Mouse (Mus musculus): ENCODE data around the gene Fbxo34. TPM values are rescaled to one million over a fixed set of nuclear protein-coding genes. Genes with fewer than 3 reads are reported as not detected.

Gene Fbxo34
- total RNA-seq, 1 experiment: 17.0 TPM

- in situ Hi-C loops (cut with MboI; ENCODE audit: low sequenced_read_pairs in 2 of 2, unreplicated experiment in 2 of 2): no loop called here
- Histone ChIP-seq H3K4me3 (ENCODE audit: insufficient read depth in 1 of 2, low read depth in 1 of 2, low read length in 2 of 2, poor library complexity in 1 of 2, severe bottlenecking in 1 of 2) (no peak overlapping the region), H3K9me3 (ENCODE audit: control insufficient read depth, insufficient read depth, low read depth, low read length) (no peaks in the 10 kb centered on the region), H3K4me1 (ENCODE audit: control insufficient read depth in 2 of 2, insufficient read depth in 2 of 2, low read length in 2 of 2, poor library complexity in 1 of 2) (peaks cover 5 to 7% of the 10 kb centered on the region in 2 experiments; a peak in 1 of 4 replicates), H3K27ac (ENCODE audit: insufficient read depth, low read depth, low read length, poor library complexity, severe bottlenecking) (no peak overlapping the region), H3K9ac (ENCODE audit: insufficient read depth, low read depth, low read length, poor library complexity, severe bottlenecking) (no peak overlapping the region), H3K36me3 (ENCODE audit: control insufficient read depth, insufficient read depth, low read length, poor library complexity, severe bottlenecking) (no peaks in the 10 kb centered on the region)
- TF ChIP-seq ZC3H11A (IDR thresholded peaks at IDR 0.05; ENCODE audit: borderline replicate concordance, low read depth, low read length) (no peak), HCFC1 (IDR thresholded peaks at IDR 0.05; ENCODE audit: borderline replicate concordance, insufficient read depth, low read length) (no peak), ZNF384 (IDR thresholded peaks at IDR 0.05; ENCODE audit: low read depth, low read length) (no peak), MAFK (IDR thresholded peaks at IDR 0.05; ENCODE audit: insufficient read depth, low read depth, low read length) (no peak), CHD2 (IDR thresholded peaks at IDR 0.05; ENCODE audit: low read depth, low read length) (no peak)
- no peak for DNase-seq (ENCODE audit: low read depth, low spot score)
These were observed 27.5 kb downstream of the Fbxo34 start for GRCm38 (mm10) chr14:47477711-47478110.

- Histone ChIP-seq H3K27ac (ENCODE audit: insufficient read depth, low read depth, low read length, poor library complexity, severe bottlenecking) (no peak overlapping the region), H3K4me1 (ENCODE audit: control insufficient read depth in 2 of 2, insufficient read depth in 2 of 2, low read length in 2 of 2, poor library complexity in 1 of 2) (peaks cover 0 to 5% of the 10 kb centered on the region in 2 experiments; a peak in 1 of 4 replicates), H3K36me3 (ENCODE audit: control insufficient read depth, insufficient read depth, low read length, poor library complexity, severe bottlenecking) (0 out of 2 replicates have a peak, but pooled peaks cover 2% of the 10 kb centered on the region), H3K4me3 (ENCODE audit: insufficient read depth in 1 of 2, low read depth in 1 of 2, low read length in 2 of 2, poor library complexity in 1 of 2, severe bottlenecking in 1 of 2) (no peak overlapping the region), H3K9ac (ENCODE audit: insufficient read depth, low read depth, low read length, poor library complexity, severe bottlenecking) (peak overlapping the region; percentile 5; the same call in 1 of the 2 replicates), H3K9me3 (ENCODE audit: control insufficient read depth, insufficient read depth, low read depth, low read length) (no peaks in the 10 kb centered on the region)
- in situ Hi-C loops (cut with MboI; ENCODE audit: low sequenced_read_pairs in 2 of 2, unreplicated experiment in 2 of 2): no loop called here
- TF ChIP-seq MAFK (IDR thresholded peaks at IDR 0.05; ENCODE audit: insufficient read depth, low read depth, low read length) (no peak), ZNF384 (IDR thresholded peaks at IDR 0.05; ENCODE audit: low read depth, low read length) (no peak), ZC3H11A (IDR thresholded peaks at IDR 0.05; ENCODE audit: borderline replicate concordance, low read depth, low read length) (no peak), CHD2 (IDR thresholded peaks at IDR 0.05; ENCODE audit: low read depth, low read length) (no peak), HCFC1 (IDR thresholded peaks at IDR 0.05; ENCODE audit: borderline replicate concordance, insufficient read depth, low read length) (no peak)
- no peak for DNase-seq (ENCODE audit: low read depth, low spot score)
These were observed 32.0 kb downstream of the Fbxo34 start for GRCm38 (mm10) chr14:47482200-47482599.

GRCm38 (mm10) chr14:47483099-47483498, 32.9 kb downstream of the Fbxo34 start:
- TF ChIP-seq ZNF384 (IDR thresholded peaks at IDR 0.05; ENCODE audit: low read depth, low read length) (no peak), HCFC1 (IDR thresholded peaks at IDR 0.05; ENCODE audit: borderline replicate concordance, insufficient read depth, low read length) (no peak), ZC3H11A (IDR thresholded peaks at IDR 0.05; ENCODE audit: borderline replicate concordance, low read depth, low read length) (no peak), MAFK (IDR thresholded peaks at IDR 0.05; ENCODE audit: insufficient read depth, low read depth, low read length) (peak; percentile 100), CHD2 (IDR thresholded peaks at IDR 0.05; ENCODE audit: low read depth, low read length) (no peak)
- 0 out of 2 replicates have a peak, but pooled peaks cover 2% of the 10 kb centered on the region for H3K36me3 ChIP-seq (ENCODE audit: control insufficient read depth, insufficient read depth, low read length, poor library complexity, severe bottlenecking)
- H3K4me1 ChIP-seq (ENCODE audit: control insufficient read depth in 2 of 2, insufficient read depth in 2 of 2, low read length in 2 of 2, poor library complexity in 1 of 2): peaks cover 0 to 5% of the 10 kb centered on the region in 2 experiments; a peak in 1 of 4 replicates
- H3K9ac ChIP-seq (ENCODE audit: insufficient read depth, low read depth, low read length, poor library complexity, severe bottlenecking): peak overlapping the region; percentile 56; the same call in 1 of the 2 replicates
- no peak overlapping the region for H3K27ac ChIP-seq (ENCODE audit: insufficient read depth, low read depth, low read length, poor library complexity, severe bottlenecking)
- no peaks in the 10 kb centered on the region for H3K9me3 ChIP-seq (ENCODE audit: control insufficient read depth, insufficient read depth, low read depth, low read length)
- in situ Hi-C loops (cut with MboI; ENCODE audit: low sequenced_read_pairs in 2 of 2, unreplicated experiment in 2 of 2): no loop called here
- no peak overlapping the region for H3K4me3 ChIP-seq (ENCODE audit: insufficient read depth in 1 of 2, low read depth in 1 of 2, low read length in 2 of 2, poor library complexity in 1 of 2, severe bottlenecking in 1 of 2)
- DNase-seq (ENCODE audit: low read depth, low spot score): no peak

- Histone ChIP-seq H3K4me1 (ENCODE audit: control insufficient read depth in 2 of 2, insufficient read depth in 2 of 2, low read length in 2 of 2, poor library complexity in 1 of 2) (peaks cover 2 to 9% of the 10 kb centered on the region in 2 experiments; a peak in 1 of 4 replicates), H3K36me3 (ENCODE audit: control insufficient read depth, insufficient read depth, low read length, poor library complexity, severe bottlenecking) (0 out of 2 replicates have a peak, but pooled peaks cover 2% of the 10 kb centered on the region), H3K9ac (ENCODE audit: insufficient read depth, low read depth, low read length, poor library complexity, severe bottlenecking) (no peak overlapping the region), H3K27ac (ENCODE audit: insufficient read depth, low read depth, low read length, poor library complexity, severe bottlenecking) (no peak overlapping the region), H3K4me3 (ENCODE audit: insufficient read depth in 1 of 2, low read depth in 1 of 2, low read length in 2 of 2, poor library complexity in 1 of 2, severe bottlenecking in 1 of 2) (no peak overlapping the region), H3K9me3 (ENCODE audit: control insufficient read depth, insufficient read depth, low read depth, low read length) (no peaks in the 10 kb centered on the region)
- TF ChIP-seq CHD2 (IDR thresholded peaks at IDR 0.05; ENCODE audit: low read depth, low read length): no peak
- no peak for TF ChIP-seq ZC3H11A (IDR thresholded peaks at IDR 0.05; ENCODE audit: borderline replicate concordance, low read depth, low read length)
- TF ChIP-seq ZNF384 (IDR thresholded peaks at IDR 0.05; ENCODE audit: low read depth, low read length): no peak
- in situ Hi-C loops (cut with MboI; ENCODE audit: low sequenced_read_pairs in 2 of 2, unreplicated experiment in 2 of 2): no loop called here
- DNase-seq (ENCODE audit: low read depth, low spot score): no peak
These were observed 38.5 kb downstream of the Fbxo34 start for GRCm38 (mm10) chr14:47488732-47489131.
